Mouse (Mus musculus) heart, adult 11 months (tissue): ENCODE results near the gene Tef.

Experiments
- DNase-seq: peaks from one replicate; pipeline ENCODE4 v3.0.0; 2022

The Tef gene

DNA sequence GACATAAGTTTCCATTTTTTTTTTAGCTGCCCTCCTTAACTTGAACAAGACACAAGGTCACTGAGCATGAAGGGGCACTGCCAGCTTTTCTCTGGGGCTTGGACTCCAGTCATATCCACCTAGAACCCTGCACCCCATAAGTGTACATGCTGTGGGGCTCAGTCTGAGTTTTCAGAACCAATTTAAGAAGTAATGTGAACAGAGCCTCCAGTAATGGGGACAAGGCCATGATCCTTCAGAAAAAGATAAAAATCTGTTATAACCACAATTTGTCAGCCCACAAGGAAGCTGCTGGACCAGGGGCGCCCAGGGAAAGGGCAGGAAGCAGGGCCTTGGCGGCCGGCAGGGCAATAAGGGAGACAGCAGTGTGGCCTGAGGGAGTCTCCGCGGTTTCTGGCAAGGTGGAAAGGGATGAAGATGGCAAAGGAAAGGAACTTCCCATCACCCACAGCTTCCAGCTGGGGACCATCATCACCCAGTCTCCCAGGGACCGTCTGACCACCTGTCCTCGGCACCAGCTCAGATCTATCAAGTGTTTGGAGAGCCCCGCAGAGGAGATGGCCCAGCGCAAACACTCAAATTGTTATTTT, 50.3 kb downstream of the Tef start:
- peak; percentile 93 for DNase-seq

DNA sequence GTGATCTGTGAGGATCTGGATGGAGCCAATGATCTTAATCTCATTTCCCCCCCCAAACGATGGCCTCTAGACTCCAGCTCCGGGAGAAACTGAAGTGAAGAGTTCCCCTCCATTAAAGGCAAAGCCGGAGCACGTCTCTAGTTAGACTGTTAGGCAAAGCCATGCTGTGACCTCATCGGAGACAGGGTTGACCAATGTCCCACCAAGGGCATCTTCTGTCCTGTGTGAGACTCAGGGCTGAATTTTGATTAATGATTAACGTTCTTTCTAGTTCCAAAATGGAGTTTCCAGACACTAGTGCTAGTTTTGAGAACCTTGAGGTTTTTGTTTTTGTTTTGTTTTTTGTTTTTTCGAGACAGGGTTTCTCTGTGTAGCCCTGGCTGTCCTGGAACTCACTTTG, 50.9 kb downstream of the Tef start:
- no peak for DNase-seq

- peak; percentile 99 for DNase-seq
Observed at GRCm38 (mm10) chr15:81856030-81856790, 54.0 kb downstream of the Tef start.

- DNase-seq: peak; percentile 96
Observed at GRCm38 (mm10) chr15:81856938-81857723, 54.9 kb downstream of the Tef start.

- DNase-seq: no peak
Observed at GRCm38 (mm10) chr15:81857724-81858116, 55.5 kb downstream of the Tef start.

GRCm38 (mm10) chr15:81858138-81858516, 55.9 kb downstream of the Tef start:
- peak; percentile 99 for DNase-seq

DNA sequence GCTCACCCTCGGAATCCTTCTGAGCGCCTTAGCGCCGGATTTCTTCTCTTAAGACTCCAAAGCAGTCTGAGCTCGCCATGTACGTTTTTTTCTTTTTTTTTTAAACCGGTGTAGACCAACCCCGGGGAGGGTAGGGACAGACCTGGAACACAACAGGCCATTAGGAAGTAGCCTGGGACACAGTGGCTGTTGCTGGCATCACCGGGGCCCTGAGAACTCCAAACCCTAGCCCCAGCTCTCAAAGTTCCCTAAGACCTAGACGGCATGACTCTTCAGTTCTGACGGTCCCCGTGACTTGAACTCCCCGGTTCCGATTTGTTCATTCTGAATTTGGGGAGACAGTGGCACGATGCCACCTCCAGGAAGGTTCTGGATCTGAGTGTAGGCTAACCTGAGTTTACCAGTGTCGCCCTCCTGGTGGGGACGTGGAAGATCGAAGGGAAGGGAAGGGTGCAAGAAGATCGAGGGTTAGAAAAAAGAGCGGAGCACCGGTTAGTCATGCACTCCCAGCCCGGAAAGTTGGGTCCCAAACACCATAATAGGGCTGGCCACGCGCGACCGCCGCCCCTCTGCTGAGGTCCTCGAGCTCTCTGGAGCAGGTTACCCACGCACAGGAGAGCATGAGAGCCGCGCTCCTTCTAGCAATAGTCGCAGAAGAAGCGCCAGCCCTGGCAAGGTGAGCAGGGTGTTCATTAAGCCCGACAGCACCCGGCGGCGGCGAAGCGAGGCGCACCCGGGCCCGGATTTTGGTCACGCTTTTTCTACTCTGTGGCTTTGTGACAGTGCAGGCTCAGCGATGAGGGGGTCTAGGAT, 56.5 kb downstream of the Tef start, which contains the start of gene Tob2:
Gene Tob2, minus strand, starts transcription at position 280 of the 813 bp plus-strand sequence.
- peak; percentile 98 for DNase-seq

GRCm38 (mm10) chr15:81859330-81860255, 57.4 kb downstream of the Tef start:
- peak; percentile 100 for DNase-seq

DNA sequence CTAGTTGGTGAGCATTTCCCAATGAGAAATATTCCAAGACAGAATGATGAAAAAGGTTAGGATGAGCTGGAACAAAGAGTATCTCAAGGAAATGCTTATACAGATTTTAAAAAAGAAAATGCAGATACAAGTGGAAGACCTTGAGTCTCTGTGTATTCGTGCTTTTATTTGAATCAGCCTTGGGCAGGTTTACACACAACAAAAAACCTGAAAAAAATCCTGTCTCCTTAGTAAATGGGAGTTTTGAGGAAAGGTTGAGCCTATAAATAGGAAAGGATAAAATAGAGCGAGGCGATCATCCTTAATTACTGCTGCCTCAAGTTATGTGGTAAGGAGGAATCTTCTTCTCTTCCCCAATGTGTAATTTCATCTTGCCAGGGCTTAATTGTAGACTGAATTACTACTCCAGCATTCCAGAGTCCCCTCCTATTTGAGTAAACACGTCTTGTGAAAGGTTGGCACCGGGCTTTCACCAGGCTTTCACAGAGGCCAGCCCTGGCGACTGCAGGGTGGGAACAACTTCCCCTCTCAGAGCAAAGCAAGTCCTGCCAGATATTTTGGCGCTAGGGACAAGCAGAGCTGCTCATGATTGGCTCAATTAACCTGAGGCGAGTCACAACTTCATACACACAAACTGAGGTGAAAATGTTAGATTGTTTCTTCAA, 58.4 kb downstream of the Tef start:
- DNase-seq: peak; percentile 97

GRCm38 (mm10) chr15:81864238-81864637, 62.0 kb downstream of the Tef start:
- no peak for DNase-seq

GRCm38 (mm10) chr15:81869985-81870384, 67.8 kb downstream of the Tef start:
- DNase-seq: no peak

- peak; percentile 99 for DNase-seq
Observed at GRCm38 (mm10) chr15:81871604-81872261, 69.5 kb downstream of the Tef start, which contains the start of gene Phf5a. Gene Phf5a, minus strand, starts transcription at chr15:81871911.

GRCm38 (mm10) chr15:81872262-81873136, 70.3 kb downstream of the Tef start, which contains the start of gene Aco2:
Gene Aco2, plus strand, starts transcription at chr15:81872309.
- peak; percentile 100 for DNase-seq
